Mouse (Mus musculus) hindbrain, embryonic 10.5 days (tissue): Measurements from ENCODE around the gene Nop9. TPM values are rescaled to one million over a fixed set of nuclear protein-coding genes. Genes with fewer than 3 reads are reported as not detected.
A peak's percentile ranks its signal among the peaks of the same experiment; 100 is the strongest.

Source experiments
- DNase-seq: peaks from one replicate; pipeline ENCODE4 v3.0.0-alpha.2; 2017; ENCODE audit warnings: low spot score
- H3K27ac ChIP-seq: fragments of 300-500 bp; sonication (generic); 2 replicates; pipeline ENCODE4 v1.5.1; 2016; ENCODE audit warnings: mild to moderate bottlenecking, moderate library complexity
- H3K27me3 ChIP-seq: fragments of 300-500 bp; sonication (generic); 2 replicates; pipeline ENCODE4 v1.6.1; 2016; ENCODE audit warnings: mild to moderate bottlenecking; ENCODE audit not compliant: poor library complexity, insufficient read depth, severe bottlenecking
- H3K36me3 ChIP-seq: fragments of 300-500 bp; sonication (generic); 2 replicates; pipeline ENCODE4 v1.6.1; 2016; ENCODE audit warnings: mild to moderate bottlenecking, moderate library complexity
- H3K4me1 ChIP-seq: fragments of 300-500 bp; sonication (generic); replicated peaks from 2 replicates; pipeline ENCODE4 v1.6.1; 2016; ENCODE audit warnings: mild to moderate bottlenecking
- H3K4me3 ChIP-seq: fragments of 300-500 bp; sonication (generic); 2 replicates; pipeline ENCODE4 v1.5.1; 2016; ENCODE audit warnings: mild to moderate bottlenecking, moderate library complexity
- H3K9me3 ChIP-seq: fragments of 300-500 bp; sonication (generic); 2 replicates; pipeline ENCODE4 v1.6.1; 2016; ENCODE audit warnings: mild to moderate bottlenecking, moderate library complexity
- WGBS: fragments of 180-500 bp; shearing (Covaris S2); methylation state at CpG from one replicate; pipeline ENCODE4 v1.1.7; 2016; 5-methylcytosine and 5-hydroxymethylcytosine counted together
- polyA plus RNA-seq: library from polyadenylated mRNA; unstranded; fragments of >200 nt; fragmentation: Nextera tagmentation; extraction: Ambion mirVana; gene quantifications from 2 replicates; pipeline ENCODE4 v1.2.1, GENCODE M21; 2016

Nop9 gene
- polyA plus RNA-seq, 1 experiment from 2014 or later = 56.5 TPM

- Histone ChIP-seq H3K27me3 (peaks cover 24% of the 10 kb centered on the region), H3K27ac (no peak overlapping the region), H3K9me3 (no peaks in the 10 kb centered on the region), H3K4me3 (no peak overlapping the region), H3K36me3 (peaks cover 45% of the 10 kb centered on the region), H3K4me1 (peaks cover 22% of the 10 kb centered on the region)
- 69% methylated on average over 8 of the region's 8 CpGs for WGBS
- DNase-seq = no peak
Observed at GRCm38 (mm10) chr14:55716884-55717283, 28.6 kb upstream of the Nop9 start.

GRCm38 (mm10) chr14:55719737-55720136 is 25.8 kb upstream of the Nop9 start:
- WGBS = 90% methylated on average over 6 of the region's 6 CpGs
- Histone ChIP-seq H3K27me3 (no peaks in the 10 kb centered on the region), H3K4me3 (no peak overlapping the region), H3K27ac (no peak overlapping the region), H3K4me1 (peaks cover 16% of the 10 kb centered on the region), H3K9me3 (no peaks in the 10 kb centered on the region), H3K36me3 (peaks cover 45% of the 10 kb centered on the region)
- no peak for DNase-seq

- Histone ChIP-seq H3K9me3 (no peaks in the 10 kb centered on the region), H3K4me1 (peaks cover 16% of the 10 kb centered on the region), H3K4me3 (peak overlapping the region; percentile 87; the same call in 1 of the 2 replicates), H3K27me3 (no peaks in the 10 kb centered on the region), H3K36me3 (peaks cover 45% of the 10 kb centered on the region), H3K27ac (no peak overlapping the region)
- WGBS = 94% methylated on average over 12 of the region's 12 CpGs
- no peak for DNase-seq
Observed at GRCm38 (mm10) chr14:55720666-55721065, 24.8 kb upstream of the Nop9 start.

GRCm38 (mm10) chr14:55721076-55721475 is 24.4 kb upstream of the Nop9 start:
- Histone ChIP-seq H3K4me1 (peaks cover 16% of the 10 kb centered on the region), H3K27ac (no peak overlapping the region), H3K36me3 (peaks cover 43% of the 10 kb centered on the region), H3K27me3 (no peaks in the 10 kb centered on the region), H3K9me3 (no peaks in the 10 kb centered on the region), H3K4me3 (peak overlapping the region; percentile 87)
- WGBS = 69% methylated on average over 6 of the region's 6 CpGs
- no peak for DNase-seq

- H3K4me1 ChIP-seq = peaks cover 16% of the 10 kb centered on the region
- WGBS = under 1% methylated on average over 50 of the region's 50 CpGs
- H3K36me3 ChIP-seq = peaks cover 35% of the 10 kb centered on the region
- H3K27me3 ChIP-seq = no peaks in the 10 kb centered on the region
- H3K27ac ChIP-seq = peak within 1 kb of the TSS; percentile 94
- peak within 1 kb of the TSS; percentile 87 for H3K4me3 ChIP-seq
- DNase-seq = peak; percentile 93
- H3K9me3 ChIP-seq = no peaks in the 10 kb centered on the region
Observed at GRCm38 (mm10) chr14:55721700-55722437, 23.6 kb upstream of the Nop9 start, which contains the start of gene Rabggta. TSS of gene Rabggta (minus strand) at chr14:55722263.

- no peak for DNase-seq
- peak overlapping the region; percentile 94 for H3K27ac ChIP-seq
- no peaks in the 10 kb centered on the region for H3K27me3 ChIP-seq
- peak overlapping the region; percentile 87 for H3K4me3 ChIP-seq
- 53% methylated on average over 8 of the region's 8 CpGs for WGBS
- H3K4me1 ChIP-seq = peaks cover 16% of the 10 kb centered on the region
- H3K36me3 ChIP-seq = peaks cover 29% of the 10 kb centered on the region
- H3K9me3 ChIP-seq = no peaks in the 10 kb centered on the region
Observed at GRCm38 (mm10) chr14:55722438-55722945, 23.0 kb upstream of the Nop9 start.

GRCm38 (mm10) chr14:55723433-55723832 is 22.1 kb upstream of the Nop9 start:
- 93% methylated on average over 7 of the region's 7 CpGs for WGBS

GRCm38 (mm10) chr14:55724411-55724871 is 21.1 kb upstream of the Nop9 start:
- DNase-seq = no peak
- Histone ChIP-seq H3K27me3 (no peaks in the 10 kb centered on the region), H3K9me3 (no peaks in the 10 kb centered on the region), H3K4me1 (peaks cover 16% of the 10 kb centered on the region), H3K27ac (no peak overlapping the region), H3K36me3 (peaks cover 10% of the 10 kb centered on the region), H3K4me3 (no peak overlapping the region)
- WGBS = 69% methylated on average over 8 of the region's 8 CpGs

More at GRCm38 (mm10) chr14:55723433-55723832, 22.1 kb upstream of the Nop9 start:
- no peaks in the 10 kb centered on the region for H3K9me3 ChIP-seq
- no peak for DNase-seq
- H3K4me1 ChIP-seq = peaks cover 16% of the 10 kb centered on the region
- H3K27ac ChIP-seq = no peak overlapping the region
- H3K36me3 ChIP-seq = peaks cover 20% of the 10 kb centered on the region
- no peak overlapping the region for H3K4me3 ChIP-seq
- H3K27me3 ChIP-seq = no peaks in the 10 kb centered on the region

GRCm38 (mm10) chr14:55726261-55726660 is 19.2 kb upstream of the Nop9 start:
- Histone ChIP-seq H3K9me3 (no peaks in the 10 kb centered on the region), H3K27me3 (no peaks in the 10 kb centered on the region), H3K4me1 (peaks cover 12% of the 10 kb centered on the region), H3K36me3 (no peaks in the 10 kb centered on the region), H3K4me3 (no peak overlapping the region), H3K27ac (no peak overlapping the region)
- DNase-seq = no peak

- WGBS = 69% methylated on average over 8 of the region's 8 CpGs
- no peak for DNase-seq
- Histone ChIP-seq H3K4me3 (no peak overlapping the region), H3K36me3 (no peaks in the 10 kb centered on the region), H3K4me1 (no peaks in the 10 kb centered on the region), H3K27ac (no peak overlapping the region), H3K27me3 (no peaks in the 10 kb centered on the region), H3K9me3 (no peaks in the 10 kb centered on the region)
Observed at GRCm38 (mm10) chr14:55727889-55728685, 17.4 kb upstream of the Nop9 start.

- Histone ChIP-seq H3K27me3 (0 out of 2 replicates have a peak, but pooled peaks cover 7% of the 10 kb centered on the region), H3K27ac (no peak overlapping the region), H3K9me3 (no peaks in the 10 kb centered on the region), H3K4me1 (no peaks in the 10 kb centered on the region), H3K4me3 (no peak overlapping the region), H3K36me3 (no peaks in the 10 kb centered on the region)
- no peak for DNase-seq
- 81% methylated on average over 7 of the region's 7 CpGs for WGBS
Observed at GRCm38 (mm10) chr14:55730116-55730515, 15.4 kb upstream of the Nop9 start.

- H3K27me3 ChIP-seq = 0 out of 2 replicates have a peak, but pooled peaks cover 7% of the 10 kb centered on the region
- H3K4me3 ChIP-seq = no peak overlapping the region
- DNase-seq = no peak
- no peaks in the 10 kb centered on the region for H3K36me3 ChIP-seq
- 90% methylated on average over 7 of the region's 7 CpGs for WGBS
- no peaks in the 10 kb centered on the region for H3K9me3 ChIP-seq
- no peak overlapping the region for H3K27ac ChIP-seq
- H3K4me1 ChIP-seq = no peaks in the 10 kb centered on the region
Observed at GRCm38 (mm10) chr14:55730531-55731032, 14.9 kb upstream of the Nop9 start.
